Mouse (Mus musculus) E14TG2a.4 (cell line): ENCODE results near the gene Prx.

Experiments
- CTCF ChIP-seq: conservative IDR thresholded peaks from 2 replicates; pipeline ENCODE4 v1.5.1; 2014; ENCODE audit warnings: low read length
- NANOG ChIP-seq: IDR thresholded peaks from 2 replicates; pipeline ENCODE4 v1.6.1; 2014; ENCODE audit warnings: borderline replicate concordance, low read length, mixed read lengths
- POU5F1 ChIP-seq: IDR thresholded peaks from 2 replicates; pipeline ENCODE4 v1.6.1; 2014; ENCODE audit warnings: low read length, borderline replicate concordance

DNA sequence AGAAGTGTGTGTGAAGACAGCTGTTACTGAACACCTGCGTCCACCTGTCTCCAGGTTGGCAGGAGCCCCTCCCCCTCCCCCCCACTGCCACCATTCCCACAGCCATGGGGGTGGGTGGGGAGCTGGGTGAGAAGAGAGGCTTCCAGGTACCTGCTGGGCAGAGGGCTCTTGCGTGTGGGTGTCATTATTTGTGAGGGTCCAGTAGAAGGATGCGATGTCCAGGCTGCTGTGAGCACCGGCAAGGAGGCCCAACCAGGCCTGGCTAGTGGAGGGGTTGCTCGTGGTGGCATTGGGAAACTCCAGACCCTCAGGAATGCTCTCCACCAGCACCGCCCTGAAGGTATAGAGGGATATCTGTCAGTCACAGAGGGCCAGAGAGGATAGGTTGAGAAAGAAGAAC is 41.8 kb downstream of the Prx start:
- TF ChIP-seq CTCF (no peak), POU5F1 (no peak), NANOG (no peak)
